Mouse (Mus musculus) MEL (cell line): ENCODE data around the gene Slc17a7.
"Not testable (repeated sequence)": the region's sequence is repeated elsewhere in the genome, so short reads cannot be mapped to it uniquely, and the experiment has no call there.

Source experiments
- CHD2 ChIP-seq: IDR thresholded peaks from 2 replicates; pipeline ENCODE4 v1.6.1; 2011; ENCODE audit warnings: low read length, improper control_type of control experiment
- CTCF ChIP-seq, 3 experiments: IDR thresholded peaks in 2 of 3; conservative IDR thresholded peaks in 1 of 3; 2 replicates each; pipeline ENCODE4 v1.5.1; 2011 to 2012; ENCODE audit warnings: low read length in 3 of 3, low read depth in 2 of 3, mild to moderate bottlenecking in 2 of 3, improper control_type of control experiment in 1 of 3, inconsistent platforms in 1 of 3, mixed read lengths in 1 of 3, moderate library complexity in 1 of 3; ENCODE audit not compliant: control insufficient read depth in 1 of 3, insufficient read depth in 1 of 3, poor library complexity in 1 of 3, severe bottlenecking in 1 of 3
- E2F4 ChIP-seq: IDR thresholded peaks from 2 replicates; pipeline ENCODE4 v1.6.1; 2011; ENCODE audit warnings: low read depth, low read length, improper control_type of control experiment, borderline replicate concordance
- EP300 ChIP-seq, 2 experiments: IDR thresholded peaks; 2 replicates each; pipeline ENCODE4 v1.6.1; 2011; ENCODE audit warnings: improper control_type of control experiment in 2 of 2, low read length in 2 of 2, low read depth in 1 of 2, mild to moderate bottlenecking in 1 of 2
- GABPA ChIP-seq: IDR thresholded peaks from 2 replicates; pipeline ENCODE4 v1.6.1; 2012; ENCODE audit warnings: low read depth, mild to moderate bottlenecking, inconsistent platforms, low read length, improper control_type of control experiment, moderate library complexity
- GATA1 ChIP-seq: IDR thresholded peaks from 2 replicates; pipeline ENCODE4 v1.6.1; 2011; ENCODE audit warnings: low read depth, low read length, improper control_type of control experiment
- HCFC1 ChIP-seq: IDR thresholded peaks from 2 replicates; pipeline ENCODE4 v1.6.1; 2012; ENCODE audit warnings: low read depth, mild to moderate bottlenecking, inconsistent platforms, low read length, improper control_type of control experiment, moderate library complexity
- KAT2A ChIP-seq: conservative IDR thresholded peaks from 2 replicates; pipeline ENCODE4 v1.6.1; 2012; ENCODE audit warnings: low read depth, low read length, improper control_type of control experiment, inconsistent platforms
- RAD21 ChIP-seq: IDR thresholded peaks from 2 replicates; pipeline ENCODE4 v1.6.1; 2011; ENCODE audit warnings: mild to moderate bottlenecking, low read depth, low read length, improper control_type of control experiment
- USF1 ChIP-seq: IDR thresholded peaks from 2 replicates; pipeline ENCODE4 v1.6.1; 2014; ENCODE audit warnings: low read depth, mild to moderate bottlenecking, inconsistent platforms, low read length, improper control_type of control experiment, moderate library complexity
- USF2 ChIP-seq, 2 experiments: IDR thresholded peaks; 2 replicates each; pipeline ENCODE4 v1.6.1; 2011 to 2012; ENCODE audit warnings: improper control_type of control experiment in 2 of 2, low read length in 2 of 2, borderline replicate concordance in 1 of 2, inconsistent platforms in 1 of 2, low read depth in 1 of 2, mild to moderate bottlenecking in 1 of 2; ENCODE audit not compliant: insufficient read depth in 1 of 2
- ZC3H11A ChIP-seq: IDR thresholded peaks from 2 replicates; pipeline ENCODE4 v1.6.1; 2012; ENCODE audit warnings: low read depth, mild to moderate bottlenecking, inconsistent platforms, low read length, improper control_type of control experiment

DNA sequence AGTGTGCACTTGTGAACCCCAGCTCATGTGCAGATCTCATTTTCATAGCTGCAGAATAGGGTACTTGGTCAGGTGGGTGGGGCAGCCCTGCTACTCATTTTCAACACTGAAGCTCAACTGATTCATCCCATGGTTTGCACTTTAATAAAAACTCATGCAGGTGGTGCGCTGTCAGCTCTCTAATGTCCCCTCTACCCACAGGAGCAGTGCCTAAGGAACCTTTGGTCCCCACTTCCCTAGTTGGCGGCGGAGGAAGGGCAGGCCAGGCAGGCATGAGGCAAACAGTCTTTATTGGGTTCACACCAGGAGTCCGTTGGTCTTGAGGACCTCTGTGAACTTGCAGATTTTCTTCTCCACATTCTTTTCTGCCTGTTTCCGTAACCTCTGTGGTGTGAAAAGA is 38.1 kb upstream of the Slc17a7 start:
- not testable (repeated sequence) for TF ChIP-seq RAD21; USF2 (IDR thresholded peaks at IDR 0.05; ENCODE audit: borderline replicate concordance in 1 of 2, insufficient read depth in 1 of 2, low read depth in 1 of 2, low read length in 2 of 2); CHD2; CTCF (IDR thresholded peaks at IDR 0.05 in 2 of 3, conservative IDR thresholded peaks at IDR 0.05 in 1 of 3; ENCODE audit: control insufficient read depth in 1 of 3, insufficient read depth in 1 of 3, low read depth in 2 of 3, low read length in 3 of 3, poor library complexity in 1 of 3, severe bottlenecking in 1 of 3); GATA1; GABPA; EP300 (IDR thresholded peaks at IDR 0.05; ENCODE audit: low read depth in 1 of 2, low read length in 2 of 2); HCFC1; USF1; KAT2A; ZC3H11A; E2F4
